Mouse (Mus musculus) heart, postnatal 4 days (tissue): Measurements from ENCODE around the gene Miga2. TPM values are rescaled to one million over a fixed set of nuclear protein-coding genes. Genes with fewer than 3 reads are reported as not detected.

Source experiments
- DNase-seq: peaks from one replicate; pipeline ENCODE4 v3.0.0; 2021
- microRNA-seq, 2 experiments: library from miRNA; unstranded; fragments of <30 nt; microRNA quantifications; one replicate each; pipeline ENCODE4 v1.2.0; 2021 to 2022
- total RNA-seq, 2 experiments: library from RNA; stranded (reverse); gene quantifications; 2 replicates each; pipeline ENCODE4 v1.2.3; 2021

Miga2 gene
- total RNA-seq, 2 experiments from 2014 or later, result 52.4 to 63.5 TPM

- DNase-seq, result peak; percentile 64
Observed at GRCm38 (mm10) chr2:30429156-30429555, 65.1 kb downstream of the Miga2 start.

Small RNA genes within 50 kb of the gene (microRNA-seq; reads per million reads assigned to microRNA genes)
- 0 reads per million in 2 experiments for gene Gm47292

Other genes with a start within 250 kb of the Miga2 start
- gene Zer1, start 239.6 kb upstream of the Miga2 start, total RNA-seq, result 10 to 100 TPM; 24.3 to 24.9 TPM
- 10 to 100 TPM; 23.9 to 27.4 TPM for gene Tbc1d13, start 230.5 kb upstream of the Miga2 start, total RNA-seq
- gene Endog, start 192.7 kb upstream of the Miga2 start, total RNA-seq, result 10 to 100 TPM; 44.4 to 48.9 TPM
- 10 to 100 TPM in 1 of 2 experiments, 1 to 10 TPM in 1; 8.4 to 10.7 TPM for gene Spout1, start 185.8 kb upstream of the Miga2 start, total RNA-seq
- gene Kyat1, start 158.4 kb upstream of the Miga2 start, total RNA-seq, result 10 to 100 TPM; 33.3 to 35.3 TPM
- 10 to 100 TPM; 56.3 to 59.2 TPM for gene Lrrc8a, start 126.5 kb upstream of the Miga2 start, total RNA-seq
- gene Gm28035, start 123.7 kb upstream of the Miga2 start, total RNA-seq, result 1 to 10 TPM in 1 of 2 experiments, under 1 TPM in 1; 0.88 to 1.5 TPM
- gene Phyhd1, start 98.0 kb upstream of the Miga2 start, total RNA-seq, result 10 to 100 TPM; 20.6 to 26.0 TPM
- 1 to 10 TPM in 1 of 2 experiments, not detected in 1; 4.6 TPM for gene Gm28038, start 83.2 kb upstream of the Miga2 start, total RNA-seq
- 10 to 100 TPM; 23.6 to 23.7 TPM for gene Dolk, start 77.9 kb upstream of the Miga2 start, total RNA-seq
- gene Nup188, start 77.8 kb upstream of the Miga2 start, total RNA-seq, result 10 to 100 TPM; 28.0 to 34.5 TPM
- gene Sh3glb2, start 4.9 kb upstream of the Miga2 start, total RNA-seq, result 10 to 100 TPM; 72.7 to 73.7 TPM
- 10 to 100 TPM; 14.2 to 14.6 TPM for gene Dolpp1, start 28.0 kb downstream of the Miga2 start, total RNA-seq
- gene Crat, start 51.6 kb downstream of the Miga2 start, total RNA-seq, result 100 to 1,000 TPM; 379 to 401 TPM
- 100 to 1,000 TPM; 139 TPM for gene Ptpa, start 51.8 kb downstream of the Miga2 start, total RNA-seq
- 10 to 100 TPM; 10.7 to 12.1 TPM for gene Ier5l, start 110.0 kb downstream of the Miga2 start, total RNA-seq
- 1 to 10 TPM; 1.7 to 3.2 TPM for gene Cstad, start 230.8 kb downstream of the Miga2 start, total RNA-seq